Mouse (Mus musculus): ENCODE measurements around the gene Slc1a7. TPM values are rescaled to one million over a fixed set of nuclear protein-coding genes. Genes with fewer than 3 reads are reported as not detected.

Slc1a7 gene
- not detected for total RNA-seq (2021)
- long read RNA-seq, result 0 reads

GRCm38 (mm10) chr4:107967966-107968682 is at the start of gene Slc1a7:
Gene Slc1a7 (plus strand): TSS chr4:107968332.
- DNase-seq (ENCODE audit: low spot score in 2 of 2), result no peak

- no peak for DNase-seq (ENCODE audit: low spot score in 2 of 2)
These were observed 47.8 kb upstream of the Slc1a7 start for GRCm38 (mm10) chr4:107920336-107920735.

- DNase-seq (ENCODE audit: low spot score in 2 of 2), result no peak
These were observed 46.9 kb upstream of the Slc1a7 start for GRCm38 (mm10) chr4:107921152-107921695.

- DNase-seq (ENCODE audit: low spot score in 2 of 2), result no peak
These were observed 46.2 kb upstream of the Slc1a7 start for GRCm38 (mm10) chr4:107921952-107922351.

- peak; percentile 65 to 78 for DNase-seq (ENCODE audit: low spot score in 2 of 2)
These were observed 44.9 kb upstream of the Slc1a7 start, which contains the start of gene Cpt2 for GRCm38 (mm10) chr4:107923145-107923802. Gene Cpt2 (minus strand): TSS chr4:107923610.

- DNase-seq (ENCODE audit: low spot score in 2 of 2), result no peak
These were observed 44.3 kb upstream of the Slc1a7 start for GRCm38 (mm10) chr4:107923803-107924194.

- no peak for DNase-seq (ENCODE audit: low spot score in 2 of 2)
These were observed 39.9 kb upstream of the Slc1a7 start for GRCm38 (mm10) chr4:107928269-107928668.

- DNase-seq (ENCODE audit: low spot score in 2 of 2), result no peak
These were observed 39.4 kb upstream of the Slc1a7 start for GRCm38 (mm10) chr4:107928726-107929125.

GRCm38 (mm10) chr4:107931453-107931852 is 36.7 kb upstream of the Slc1a7 start:
- no peak for DNase-seq (ENCODE audit: low spot score in 2 of 2)

- no peak for DNase-seq (ENCODE audit: low spot score in 2 of 2)
These were observed 34.9 kb upstream of the Slc1a7 start for GRCm38 (mm10) chr4:107933239-107933638.

- no peak for DNase-seq (ENCODE audit: low spot score in 2 of 2)
These were observed 32.9 kb upstream of the Slc1a7 start for GRCm38 (mm10) chr4:107935254-107935653.

GRCm38 (mm10) chr4:107937338-107937737 is 30.8 kb upstream of the Slc1a7 start:
- DNase-seq (ENCODE audit: low spot score in 2 of 2), result peak; percentile 45 to 80

- no peak for DNase-seq (ENCODE audit: low spot score in 2 of 2)
These were observed 30.0 kb upstream of the Slc1a7 start for GRCm38 (mm10) chr4:107938124-107938523.

GRCm38 (mm10) chr4:107942741-107943140 is 25.4 kb upstream of the Slc1a7 start:
- DNase-seq (ENCODE audit: low spot score in 2 of 2), result no peak

GRCm38 (mm10) chr4:107944141-107944540 is 24.0 kb upstream of the Slc1a7 start:
- no peak for DNase-seq (ENCODE audit: low spot score in 2 of 2)

GRCm38 (mm10) chr4:107949918-107950317 is 18.2 kb upstream of the Slc1a7 start:
- no peak for DNase-seq (ENCODE audit: low spot score in 2 of 2)

GRCm38 (mm10) chr4:107952845-107953244 is 15.3 kb upstream of the Slc1a7 start:
- no peak for DNase-seq (ENCODE audit: low spot score in 2 of 2)

GRCm38 (mm10) chr4:107955691-107956090 is 12.4 kb upstream of the Slc1a7 start:
- no peak for DNase-seq (ENCODE audit: low spot score in 2 of 2)

- DNase-seq (ENCODE audit: low spot score in 2 of 2), result no peak
These were observed 9.6 kb upstream of the Slc1a7 start for GRCm38 (mm10) chr4:107958487-107958886.

- no peak for DNase-seq (ENCODE audit: low spot score in 2 of 2)
These were observed 5.9 kb upstream of the Slc1a7 start for GRCm38 (mm10) chr4:107962044-107962732.

GRCm38 (mm10) chr4:107962792-107963191 is 5.3 kb upstream of the Slc1a7 start:
- DNase-seq (ENCODE audit: low spot score in 2 of 2), result no peak
